Comparison of ENCODE assay signal across 10 mouse cellular contexts in the genomic region with DNA sequence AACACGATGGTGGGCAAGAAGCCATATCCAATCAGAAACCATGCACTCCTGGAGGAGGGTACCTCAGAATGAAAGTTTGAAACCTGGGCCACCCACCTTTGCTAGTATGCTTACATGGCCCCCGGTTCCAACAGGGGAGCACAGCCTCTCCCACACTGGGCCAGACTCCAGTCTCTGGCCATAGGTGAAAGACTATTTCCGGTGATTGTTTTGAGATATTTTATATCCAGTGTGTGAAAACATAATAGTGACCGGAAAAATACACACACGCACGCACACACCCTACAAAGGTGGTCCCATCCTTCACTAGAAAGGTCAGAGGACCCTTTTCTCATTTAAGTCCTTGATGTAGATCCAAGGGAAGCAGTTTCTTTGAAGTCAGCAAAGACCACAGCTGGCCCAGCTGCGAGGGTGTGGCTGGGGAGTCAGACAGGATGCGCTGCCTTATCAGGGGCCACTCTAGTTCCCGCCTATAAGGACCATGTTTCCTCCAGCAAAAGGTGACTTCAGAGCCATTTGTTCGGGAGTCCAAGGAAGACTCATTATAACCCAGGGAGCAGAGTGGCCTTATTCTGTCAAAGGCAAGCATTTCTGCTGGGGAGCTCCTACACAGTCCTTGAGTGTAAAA.
DNase-seq lines count a peak whose midpoint lies in the region; ATAC-seq lines count a peak whose summit lies in the region.
"Had no signal": no experiment of that assay in that cellular context is flagged by ENCODE, and none has a peak within 500 bp of the region (broad histone marks: within the 10 kb centered on the region; RNA-seq: fewer than 3 reads in every experiment).

No protein-coding gene starts in this region.

- no peaks in the 10 kb centered on the region for H3K27me3 ChIP-seq in forebrain, embryonic 13.5 days
- no peaks in the 10 kb centered on the region for H3K27me3 ChIP-seq in forebrain, embryonic 15.5 days
- no peaks in the 10 kb centered on the region for H3K27me3 ChIP-seq in heart, embryonic 10.5 days (ENCODE audit: insufficient read depth, poor library complexity, severe bottlenecking)
- H3K27me3 ChIP-seq in limb, embryonic 13.5 days, result no peaks in the 10 kb centered on the region
- H3K27me3 ChIP-seq: CH12.LX had no signal

- 0 out of 2 replicates have a peak overlapping the region, but pooled peaks have one; percentile 3 for H3K27ac ChIP-seq in forebrain, embryonic 13.5 days
- H3K27ac ChIP-seq in forebrain, embryonic 15.5 days (replicated peaks), result no peak overlapping the region
- H3K27ac ChIP-seq in heart, embryonic 10.5 days, result peak overlapping the region; percentile 92
- peak overlapping the region; percentile 87 for H3K27ac ChIP-seq in limb, embryonic 13.5 days

- DNase-seq in 3134 (ENCODE audit: extremely low read depth, insufficient read length, low spot score), result peak; percentile 19
- no peak for DNase-seq in heart, embryonic 10.5 days (ENCODE audit: low spot score)
- DNase-seq in cerebellum, postnatal 36 days, result no peak
- DNase-seq in urinary bladder, postnatal 10 days (ENCODE audit: low spot score), result no peak
- DNase-seq in adipocyte (ENCODE audit: low spot score), result no peak
- DNase-seq: cerebellum, adult 11 months had no signal

- H3K9ac ChIP-seq in forebrain, embryonic 13.5 days, result no peak overlapping the region
- no peak overlapping the region for H3K9ac ChIP-seq in forebrain, embryonic 15.5 days (replicated peaks)
- no peak overlapping the region for H3K9ac ChIP-seq in limb, embryonic 13.5 days

- H3K36me3 ChIP-seq in forebrain, embryonic 13.5 days (ENCODE audit: poor library complexity, severe bottlenecking), result no peaks in the 10 kb centered on the region
- no peaks in the 10 kb centered on the region for H3K36me3 ChIP-seq in forebrain, embryonic 15.5 days
- H3K36me3 ChIP-seq in heart, embryonic 10.5 days, result no peaks in the 10 kb centered on the region
- no peaks in the 10 kb centered on the region for H3K36me3 ChIP-seq in limb, embryonic 13.5 days

- H3K4me3 ChIP-seq in forebrain, embryonic 13.5 days, result no peak overlapping the region
- H3K4me3 ChIP-seq in forebrain, embryonic 15.5 days, result no peak overlapping the region
- H3K4me3 ChIP-seq in heart, embryonic 10.5 days, result no peak overlapping the region
- H3K4me3 ChIP-seq in limb, embryonic 13.5 days, result no peak overlapping the region

- 89% methylated on average over 10 of the region's 10 CpGs for WGBS in forebrain, embryonic 13.5 days
- WGBS in forebrain, embryonic 15.5 days, result 86% methylated on average over 10 of the region's 10 CpGs
- WGBS in heart, embryonic 10.5 days, result 62% methylated on average over 10 of the region's 10 CpGs
- WGBS in limb, embryonic 13.5 days, result 71% methylated on average over 10 of the region's 10 CpGs

- no peak overlapping the region for H3K4me2 ChIP-seq in forebrain, embryonic 13.5 days
- no peak overlapping the region for H3K4me2 ChIP-seq in forebrain, embryonic 15.5 days (replicated peaks)
- no peak overlapping the region for H3K4me2 ChIP-seq in limb, embryonic 13.5 days (replicated peaks)

- H3K9me3 ChIP-seq in forebrain, embryonic 13.5 days (replicated peaks), result no peaks in the 10 kb centered on the region
- H3K9me3 ChIP-seq in forebrain, embryonic 15.5 days, result no peaks in the 10 kb centered on the region
- H3K9me3 ChIP-seq in heart, embryonic 10.5 days, result no peaks in the 10 kb centered on the region
- H3K9me3 ChIP-seq in limb, embryonic 13.5 days, result no peaks in the 10 kb centered on the region

- H3K4me1 ChIP-seq in forebrain, embryonic 13.5 days, result peaks cover 51% of the 10 kb centered on the region
- peaks cover 17% of the 10 kb centered on the region for H3K4me1 ChIP-seq in forebrain, embryonic 15.5 days
- peaks cover 67% of the 10 kb centered on the region for H3K4me1 ChIP-seq in heart, embryonic 10.5 days
- peaks cover 67% of the 10 kb centered on the region for H3K4me1 ChIP-seq in limb, embryonic 13.5 days

- ATAC-seq in forebrain, embryonic 13.5 days, result no peak
- no peak for ATAC-seq in forebrain, embryonic 15.5 days (replicated peaks)
- no peak for ATAC-seq in limb, embryonic 13.5 days (ENCODE audit: low FRiP score, low read depth)
